Mouse (Mus musculus): ENCODE results near the gene C87436. TPM values are rescaled to one million over a fixed set of nuclear protein-coding genes. Genes with fewer than 3 reads are reported as not detected.
"Not testable (repeated sequence)": the region's sequence is repeated elsewhere in the genome, so short reads cannot be mapped to it uniquely, and the experiment has no call there.

The C87436 gene
- polyA plus RNA-seq, 1 experiment, result 16.6 TPM

GRCm38 (mm10) chr6:86487358-86488148 is 49.4 kb downstream of the C87436 start:
- 20% methylated on average over 24 of the region's 24 CpGs for WGBS
- no peaks in the 10 kb centered on the region for H3K27me3 ChIP-seq (ENCODE audit: control insufficient read depth, insufficient read depth, low read length)
- peak overlapping the region; percentile 29 for H3K4me3 ChIP-seq (ENCODE audit: control insufficient read depth, insufficient read depth, low read length)
- DNase-seq, result peak; percentile 85
- H3K27ac ChIP-seq (ENCODE audit: control insufficient read depth, insufficient read depth, low read length), result peak overlapping the region; percentile 90
- H3K4me1 ChIP-seq (replicated peaks; ENCODE audit: control insufficient read depth, insufficient read depth, low read length), result peaks cover 16% of the 10 kb centered on the region
- no peaks in the 10 kb centered on the region for H3K36me3 ChIP-seq (ENCODE audit: control insufficient read depth, insufficient read depth, low read length)
- TF ChIP-seq CTCF (IDR thresholded peaks at IDR 0.05; ENCODE audit: borderline replicate concordance, control insufficient read depth, extremely low read depth, insufficient read depth, low read length, poor library complexity) (no peak; the same call in 1 of the 2 replicates), POLR2A (IDR thresholded peaks at IDR 0.05; ENCODE audit: control insufficient read depth, extremely low read depth, insufficient read depth, low read length, poor library complexity) (peak; percentile 82)

GRCm38 (mm10) chr6:86488149-86488485 is 49.9 kb downstream of the C87436 start:
- H3K27ac ChIP-seq (ENCODE audit: control insufficient read depth, insufficient read depth, low read length), result peak overlapping the region; percentile 90
- TF ChIP-seq CTCF (IDR thresholded peaks at IDR 0.05; ENCODE audit: borderline replicate concordance, control insufficient read depth, extremely low read depth, insufficient read depth, low read length, poor library complexity) (no peak), POLR2A (IDR thresholded peaks at IDR 0.05; ENCODE audit: control insufficient read depth, extremely low read depth, insufficient read depth, low read length, poor library complexity) (no peak)
- H3K27me3 ChIP-seq (ENCODE audit: control insufficient read depth, insufficient read depth, low read length), result no peaks in the 10 kb centered on the region
- peak; percentile 18 for DNase-seq
- H3K36me3 ChIP-seq (ENCODE audit: control insufficient read depth, insufficient read depth, low read length), result no peaks in the 10 kb centered on the region
- 42% methylated on average over 3 of the region's 3 CpGs for WGBS
- no peak overlapping the region for H3K4me3 ChIP-seq (ENCODE audit: control insufficient read depth, insufficient read depth, low read length)
- peaks cover 16% of the 10 kb centered on the region for H3K4me1 ChIP-seq (replicated peaks; ENCODE audit: control insufficient read depth, insufficient read depth, low read length)

- H3K36me3 ChIP-seq (ENCODE audit: control insufficient read depth, insufficient read depth, low read length), result no peaks in the 10 kb centered on the region
- H3K27me3 ChIP-seq (ENCODE audit: control insufficient read depth, insufficient read depth, low read length), result no peaks in the 10 kb centered on the region
- no peak overlapping the region for H3K27ac ChIP-seq (ENCODE audit: control insufficient read depth, insufficient read depth, low read length)
- peaks cover 16% of the 10 kb centered on the region for H3K4me1 ChIP-seq (replicated peaks; ENCODE audit: control insufficient read depth, insufficient read depth, low read length)
- 68% methylated on average over 2 of the region's 2 CpGs for WGBS
- no peak overlapping the region for H3K4me3 ChIP-seq (ENCODE audit: control insufficient read depth, insufficient read depth, low read length)
- DNase-seq, result no peak
- TF ChIP-seq POLR2A (IDR thresholded peaks at IDR 0.05; ENCODE audit: control insufficient read depth, extremely low read depth, insufficient read depth, low read length, poor library complexity) (no peak), CTCF (IDR thresholded peaks at IDR 0.05; ENCODE audit: borderline replicate concordance, control insufficient read depth, extremely low read depth, insufficient read depth, low read length, poor library complexity) (no peak)
Measured at GRCm38 (mm10) chr6:86489945-86490344, 51.8 kb downstream of the C87436 start.

DNA sequence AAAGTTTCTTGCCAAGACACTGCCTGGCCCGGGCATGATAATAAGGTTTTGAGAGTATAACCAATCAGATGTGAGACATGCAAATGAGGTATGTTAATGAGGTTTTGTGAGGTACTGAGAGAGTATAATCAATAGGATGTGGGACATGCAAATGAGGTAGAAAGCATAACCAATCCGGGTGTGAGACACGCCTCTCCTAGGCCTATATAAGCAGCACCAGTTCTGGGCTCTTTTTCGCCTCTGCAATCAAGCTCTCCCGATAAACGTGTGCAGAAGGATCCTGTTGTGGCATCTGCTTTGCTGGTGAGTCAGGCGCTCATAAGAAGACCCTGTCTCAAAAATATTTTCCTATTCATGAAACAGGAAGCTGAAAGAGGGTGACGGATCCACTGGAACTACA is 52.2 kb downstream of the C87436 start:
- H3K36me3 ChIP-seq (ENCODE audit: control insufficient read depth, insufficient read depth, low read length); H3K4me3 ChIP-seq (ENCODE audit: control insufficient read depth, insufficient read depth, low read length); H3K27me3 ChIP-seq (ENCODE audit: control insufficient read depth, insufficient read depth, low read length); DNase-seq; H3K27ac ChIP-seq (ENCODE audit: control insufficient read depth, insufficient read depth, low read length): not testable (repeated sequence)
- H3K4me1 ChIP-seq (replicated peaks; ENCODE audit: control insufficient read depth, insufficient read depth, low read length), result peaks cover 16% of the 10 kb centered on the region
- WGBS, result 97% methylated on average over 8 of the region's 8 CpGs

DNA sequence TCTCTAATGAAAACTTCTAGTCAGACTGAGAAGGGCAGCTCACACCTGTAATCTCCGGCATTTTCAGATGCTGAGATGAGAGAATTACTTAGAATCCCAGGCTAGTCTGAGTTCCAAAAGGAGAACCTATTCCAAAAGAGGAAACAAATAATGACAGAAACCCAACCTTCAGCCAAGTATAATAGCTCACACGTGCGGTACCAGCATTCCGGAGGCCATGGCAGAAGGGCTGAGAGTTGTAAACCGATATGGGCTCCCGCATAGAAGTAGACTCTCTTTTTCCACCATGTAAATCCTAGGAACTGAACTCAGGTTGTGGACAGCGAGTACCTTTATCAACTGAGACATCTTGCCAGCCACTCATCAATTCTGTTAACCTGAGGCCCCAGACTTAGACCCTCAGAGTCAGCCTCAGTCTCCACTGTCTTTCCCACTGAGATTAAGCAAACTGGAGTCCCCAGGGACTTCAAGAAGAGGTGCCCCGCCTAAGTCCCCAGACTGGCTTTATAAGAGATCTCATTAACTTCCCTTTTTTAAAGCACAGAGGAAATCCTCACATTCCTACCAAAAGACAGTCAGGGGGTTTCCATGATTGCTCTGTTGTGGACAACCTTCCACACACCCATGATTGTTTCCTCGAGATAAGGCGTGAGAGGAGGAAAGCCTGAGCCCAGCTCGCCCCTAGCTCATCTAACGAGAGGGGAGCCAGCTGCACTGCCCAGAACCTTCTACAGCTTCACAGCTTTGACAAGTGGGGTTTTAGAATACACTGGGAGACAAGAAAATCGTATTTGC is 55.5 kb downstream of the C87436 start:
- H3K4me1 ChIP-seq (replicated peaks; ENCODE audit: control insufficient read depth, insufficient read depth, low read length), result peaks cover 8% of the 10 kb centered on the region
- no peak overlapping the region for H3K27ac ChIP-seq (ENCODE audit: control insufficient read depth, insufficient read depth, low read length)
- TF ChIP-seq POLR2A (IDR thresholded peaks at IDR 0.05; ENCODE audit: control insufficient read depth, extremely low read depth, insufficient read depth, low read length, poor library complexity) (no peak), CTCF (IDR thresholded peaks at IDR 0.05; ENCODE audit: borderline replicate concordance, control insufficient read depth, extremely low read depth, insufficient read depth, low read length, poor library complexity) (no peak)
- H3K4me3 ChIP-seq (ENCODE audit: control insufficient read depth, insufficient read depth, low read length), result no peak overlapping the region
- 30% methylated on average over 13 of the region's 13 CpGs for WGBS
- DNase-seq, result no peak
- no peaks in the 10 kb centered on the region for H3K36me3 ChIP-seq (ENCODE audit: control insufficient read depth, insufficient read depth, low read length)
- H3K27me3 ChIP-seq (ENCODE audit: control insufficient read depth, insufficient read depth, low read length), result no peaks in the 10 kb centered on the region

DNA sequence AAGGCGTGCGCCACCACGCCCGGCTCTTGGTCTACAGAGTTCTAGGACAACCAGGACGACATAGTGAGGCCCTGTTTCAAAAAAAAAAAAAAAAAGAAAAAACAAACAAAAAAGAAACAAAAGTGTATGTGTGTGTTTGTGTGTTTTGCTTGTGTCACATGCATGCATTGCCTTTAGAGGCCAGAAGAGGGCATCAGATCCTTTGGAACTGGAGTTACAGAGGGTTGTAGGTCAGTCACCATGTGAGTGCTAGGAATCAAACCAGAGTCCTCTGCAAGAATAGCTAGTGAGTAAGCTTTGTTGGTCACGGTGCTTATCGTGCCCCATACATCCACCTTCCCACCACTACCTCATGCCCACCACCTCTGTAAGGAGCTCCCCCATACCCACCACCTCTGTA is 56.6 kb downstream of the C87436 start:
- no peaks in the 10 kb centered on the region for H3K36me3 ChIP-seq (ENCODE audit: control insufficient read depth, insufficient read depth, low read length)
- TF ChIP-seq CTCF (IDR thresholded peaks at IDR 0.05; ENCODE audit: borderline replicate concordance, control insufficient read depth, extremely low read depth, insufficient read depth, low read length, poor library complexity) (no peak), POLR2A (IDR thresholded peaks at IDR 0.05; ENCODE audit: control insufficient read depth, extremely low read depth, insufficient read depth, low read length, poor library complexity) (no peak)
- 99% methylated on average over 7 of the region's 7 CpGs for WGBS

More for the DNA sequence above, 56.6 kb downstream of the C87436 start:
- H3K4me1 ChIP-seq (replicated peaks; ENCODE audit: control insufficient read depth, insufficient read depth, low read length), result peaks cover 8% of the 10 kb centered on the region
- H3K27ac ChIP-seq (ENCODE audit: control insufficient read depth, insufficient read depth, low read length), result no peak overlapping the region
- DNase-seq, result no peak
- no peaks in the 10 kb centered on the region for H3K27me3 ChIP-seq (ENCODE audit: control insufficient read depth, insufficient read depth, low read length)
- no peak overlapping the region for H3K4me3 ChIP-seq (ENCODE audit: control insufficient read depth, insufficient read depth, low read length)

Measured in thymus, adult 2 months (tissue).